Mouse (Mus musculus) ES-E14 (cell line): ENCODE measurements around the gene Rptor.

Experiments used
- CHD2 ChIP-seq: IDR thresholded peaks from 2 replicates; pipeline ENCODE4 v1.6.1; 2014; ENCODE audit warnings: mild to moderate bottlenecking, low read depth, low read length, inconsistent platforms
- HCFC1 ChIP-seq: IDR thresholded peaks from 2 replicates; pipeline ENCODE4 v1.6.1; 2012; ENCODE audit warnings: low read length, inconsistent platforms, borderline replicate concordance; ENCODE audit not compliant: insufficient read depth
- MAFK ChIP-seq: IDR thresholded peaks from 2 replicates; pipeline ENCODE4 v1.6.1; 2014; ENCODE audit warnings: mild to moderate bottlenecking, low read depth, low read length, inconsistent platforms; ENCODE audit not compliant: insufficient read depth
- ZC3H11A ChIP-seq: IDR thresholded peaks from 2 replicates; pipeline ENCODE4 v1.6.1; 2012; ENCODE audit warnings: low read depth, mild to moderate bottlenecking, inconsistent platforms, low read length, borderline replicate concordance
- ZNF384 ChIP-seq: IDR thresholded peaks from 2 replicates; pipeline ENCODE4 v1.6.1; 2012; ENCODE audit warnings: low read depth, low read length, inconsistent platforms

- TF ChIP-seq MAFK (no peak), ZC3H11A (no peak), CHD2 (no peak), ZNF384 (no peak), HCFC1 (no peak)
Observed at GRCm38 (mm10) chr11:119676751-119677411, 74.2 kb downstream of the Rptor start.
